Mouse (Mus musculus): ENCODE measurements around the gene Atp1b3. TPM values are rescaled to one million over a fixed set of nuclear protein-coding genes. Genes with fewer than 3 reads are reported as not detected.
"Not testable (repeated sequence)": the region's sequence is repeated elsewhere in the genome, so short reads cannot be mapped to it uniquely, and the experiment has no call there.

Gene Atp1b3
- polyA plus RNA-seq, 2 experiments: 81.2 to 138 TPM

DNA sequence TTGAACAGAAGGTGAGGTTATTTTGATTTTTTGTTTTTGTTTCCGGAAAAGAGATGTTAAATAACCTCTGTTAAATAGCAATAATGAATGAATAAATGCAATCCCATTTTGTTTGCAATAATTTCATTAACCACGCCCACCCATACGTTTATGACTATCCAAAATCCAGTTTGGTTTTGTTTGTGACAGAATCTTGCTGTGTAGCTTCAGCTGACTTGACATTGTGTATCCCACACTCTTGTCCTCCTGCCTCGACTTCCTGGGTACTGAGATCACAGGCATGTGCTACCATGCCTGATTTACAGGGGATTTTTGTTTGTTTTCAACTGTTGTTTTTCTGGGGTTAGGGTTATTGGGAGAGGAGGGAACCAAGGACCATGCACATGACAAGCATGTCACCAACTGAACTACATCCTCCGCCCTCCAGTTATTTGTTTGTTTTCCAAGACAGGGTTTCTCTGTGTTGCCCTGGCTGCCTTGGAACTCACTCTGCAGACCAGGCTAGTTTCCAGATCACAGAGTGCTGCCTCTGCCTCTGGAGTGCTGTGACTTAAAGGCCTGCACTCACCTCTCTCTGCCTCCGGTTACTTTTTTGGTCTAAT, 1.1 kb upstream of the Atp1b3 start:
- WGBS: 66% methylated on average over 6 of the region's 6 CpGs
- Histone ChIP-seq H3K27me3 (ENCODE audit: control insufficient read depth, insufficient read depth, low read length) (no peaks in the 10 kb centered on the region), H3K9me3 (ENCODE audit: control insufficient read depth, low read length) (no peaks in the 10 kb centered on the region), H3K4me1 (ENCODE audit: control insufficient read depth, insufficient read depth, low read length) (peaks cover 20% of the 10 kb centered on the region), H3K36me3 (ENCODE audit: control insufficient read depth, insufficient read depth, low read length) (no peaks in the 10 kb centered on the region), H3K27ac (replicated peaks; ENCODE audit: low read depth, low read length) (no peak overlapping the region), H3K9ac (ENCODE audit: low read depth, low read length, severe bottlenecking) (no peak overlapping the region), H3K4me3 (replicated peaks; ENCODE audit: low read length) (no peak overlapping the region), H3K4me2 (replicated peaks; ENCODE audit: low read depth, low read length, severe bottlenecking) (no peak overlapping the region)
- TF ChIP-seq POLR2A (IDR thresholded peaks at IDR 0.05; ENCODE audit: borderline replicate concordance, extremely low read depth, insufficient read depth, insufficient read length): no peak
- DNase-seq (ENCODE audit: low spot score): no peak
- no peak for ATAC-seq (ENCODE audit: low FRiP score, low read depth)

DNA sequence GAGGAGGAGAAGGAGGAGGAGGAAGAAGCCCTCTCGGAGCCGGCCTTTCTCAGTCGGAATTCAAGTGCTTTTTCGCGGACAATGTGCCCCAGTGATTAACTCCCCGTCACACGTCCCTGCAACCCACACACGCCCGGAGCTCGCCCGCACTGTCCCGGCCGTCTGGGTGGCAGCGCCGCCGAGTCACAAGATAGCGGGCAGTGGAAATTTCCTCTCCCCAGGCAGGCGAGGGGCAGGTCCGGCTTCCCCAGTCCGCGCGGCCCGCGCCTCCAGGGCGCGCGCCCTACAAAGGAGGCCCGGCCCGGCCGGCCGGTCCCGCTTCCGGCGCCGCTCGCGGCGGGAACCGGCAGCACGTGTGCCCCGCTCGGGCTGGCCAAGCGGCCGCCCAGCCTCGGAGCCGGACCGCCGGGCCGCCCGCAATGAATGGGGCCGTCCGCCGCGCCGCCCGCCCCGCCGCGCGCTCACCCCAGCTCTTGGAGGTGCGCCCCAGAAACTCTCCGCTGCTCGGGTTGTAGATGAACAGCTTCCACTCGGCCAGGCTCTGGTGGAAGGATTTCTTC, 581 bp downstream of the Atp1b3 start:
- Histone ChIP-seq H3K27me3 (ENCODE audit: control insufficient read depth, insufficient read depth, low read length) (no peaks in the 10 kb centered on the region), H3K4me2 (replicated peaks; ENCODE audit: low read depth, low read length, severe bottlenecking) (peak overlapping the region; percentile 50), H3K4me3 (replicated peaks; ENCODE audit: low read length) (peak overlapping the region; percentile 74), H3K27ac (replicated peaks; ENCODE audit: low read depth, low read length) (peak overlapping the region; percentile 92), H3K4me1 (ENCODE audit: control insufficient read depth, insufficient read depth, low read length) (peaks cover 20% of the 10 kb centered on the region), H3K9me3 (ENCODE audit: control insufficient read depth, low read length) (no peaks in the 10 kb centered on the region), H3K9ac (ENCODE audit: low read depth, low read length, severe bottlenecking) (peak overlapping the region; percentile 84), H3K36me3 (ENCODE audit: control insufficient read depth, insufficient read depth, low read length) (no peaks in the 10 kb centered on the region; the same call in 1 of the 2 replicates)
- no peak for TF ChIP-seq POLR2A (IDR thresholded peaks at IDR 0.05; ENCODE audit: borderline replicate concordance, extremely low read depth, insufficient read depth, insufficient read length)
- ATAC-seq (ENCODE audit: low FRiP score, low read depth) (peak; percentile 60), DNase-seq (ENCODE audit: low spot score) (peak; percentile 57)
- WGBS: 0% methylated on average over 40 of the region's 64 CpGs

DNA sequence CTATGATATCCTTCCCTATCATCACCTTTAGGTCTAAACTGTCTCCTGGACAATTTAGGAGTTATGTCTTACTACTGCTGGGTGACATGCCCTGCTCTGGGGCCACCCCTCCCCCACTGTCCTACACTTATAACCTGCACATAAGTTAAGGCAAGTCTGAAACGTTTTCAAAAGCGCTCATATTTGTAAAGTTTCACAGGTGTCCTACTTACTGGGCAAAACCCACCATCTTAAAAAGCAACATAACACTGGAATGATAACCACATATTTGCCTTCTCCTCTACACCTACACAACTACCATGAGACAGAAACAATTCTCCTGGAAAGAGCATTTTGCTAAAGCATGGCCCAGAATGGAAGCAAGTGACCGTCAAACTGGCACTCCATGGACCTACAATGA, 4.2 kb downstream of the Atp1b3 start:
- DNase-seq (ENCODE audit: low spot score) (no peak), ATAC-seq (ENCODE audit: low FRiP score, low read depth) (no peak)
- Histone ChIP-seq H3K9ac (ENCODE audit: low read depth, low read length, severe bottlenecking) (no peak overlapping the region), H3K36me3 (ENCODE audit: control insufficient read depth, insufficient read depth, low read length) (no peaks in the 10 kb centered on the region; the same call in 1 of the 2 replicates), H3K4me2 (replicated peaks; ENCODE audit: low read depth, low read length, severe bottlenecking) (no peak overlapping the region), H3K4me3 (replicated peaks; ENCODE audit: low read length) (no peak overlapping the region), H3K27ac (replicated peaks; ENCODE audit: low read depth, low read length) (no peak overlapping the region), H3K4me1 (ENCODE audit: control insufficient read depth, insufficient read depth, low read length) (peaks cover 20% of the 10 kb centered on the region), H3K27me3 (ENCODE audit: control insufficient read depth, insufficient read depth, low read length) (no peaks in the 10 kb centered on the region), H3K9me3 (ENCODE audit: control insufficient read depth, low read length) (no peaks in the 10 kb centered on the region)
- WGBS: 77% methylated on average over 3 of the region's 3 CpGs
- TF ChIP-seq POLR2A (IDR thresholded peaks at IDR 0.05; ENCODE audit: borderline replicate concordance, extremely low read depth, insufficient read depth, insufficient read length): no peak

DNA sequence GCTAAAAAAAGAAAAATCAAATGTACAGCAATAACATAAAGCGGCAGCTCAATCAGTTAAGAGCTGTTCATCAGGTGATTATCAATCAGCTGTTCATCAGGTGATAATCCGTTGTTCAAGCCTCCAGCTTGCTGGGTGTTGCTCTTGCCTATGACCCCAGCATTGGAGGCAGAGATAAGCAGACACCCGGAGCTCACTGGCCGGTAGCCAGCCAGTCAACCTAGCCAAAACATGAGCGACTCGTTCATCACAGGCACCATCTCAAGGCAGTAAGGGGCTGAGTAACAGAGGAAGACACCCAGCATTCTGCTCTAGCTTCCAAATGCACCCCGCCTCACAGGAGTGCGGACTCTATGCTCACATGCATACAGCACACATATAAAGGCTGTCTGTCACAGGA, 10.4 kb downstream of the Atp1b3 start:
- H3K36me3 ChIP-seq (ENCODE audit: control insufficient read depth, insufficient read depth, low read length): 0 out of 2 replicates have a peak, but pooled peaks cover 3% of the 10 kb centered on the region
- H3K9me3 ChIP-seq (ENCODE audit: control insufficient read depth, low read length): no peaks in the 10 kb centered on the region
- no peak overlapping the region for H3K27ac ChIP-seq (replicated peaks; ENCODE audit: low read depth, low read length)
- no peak overlapping the region for H3K9ac ChIP-seq (ENCODE audit: low read depth, low read length, severe bottlenecking)
- DNase-seq (ENCODE audit: low spot score) (no peak), ATAC-seq (ENCODE audit: low FRiP score, low read depth) (no peak)
- no peaks in the 10 kb centered on the region for H3K4me1 ChIP-seq (ENCODE audit: control insufficient read depth, insufficient read depth, low read length)
- H3K4me3 ChIP-seq (replicated peaks; ENCODE audit: low read length): no peak overlapping the region
- H3K27me3 ChIP-seq (ENCODE audit: control insufficient read depth, insufficient read depth, low read length): no peaks in the 10 kb centered on the region
- TF ChIP-seq POLR2A (IDR thresholded peaks at IDR 0.05; ENCODE audit: borderline replicate concordance, extremely low read depth, insufficient read depth, insufficient read length): no peak
- H3K4me2 ChIP-seq (replicated peaks; ENCODE audit: low read depth, low read length, severe bottlenecking): no peak overlapping the region
- WGBS: 75% methylated on average over 8 of the region's 8 CpGs

DNA sequence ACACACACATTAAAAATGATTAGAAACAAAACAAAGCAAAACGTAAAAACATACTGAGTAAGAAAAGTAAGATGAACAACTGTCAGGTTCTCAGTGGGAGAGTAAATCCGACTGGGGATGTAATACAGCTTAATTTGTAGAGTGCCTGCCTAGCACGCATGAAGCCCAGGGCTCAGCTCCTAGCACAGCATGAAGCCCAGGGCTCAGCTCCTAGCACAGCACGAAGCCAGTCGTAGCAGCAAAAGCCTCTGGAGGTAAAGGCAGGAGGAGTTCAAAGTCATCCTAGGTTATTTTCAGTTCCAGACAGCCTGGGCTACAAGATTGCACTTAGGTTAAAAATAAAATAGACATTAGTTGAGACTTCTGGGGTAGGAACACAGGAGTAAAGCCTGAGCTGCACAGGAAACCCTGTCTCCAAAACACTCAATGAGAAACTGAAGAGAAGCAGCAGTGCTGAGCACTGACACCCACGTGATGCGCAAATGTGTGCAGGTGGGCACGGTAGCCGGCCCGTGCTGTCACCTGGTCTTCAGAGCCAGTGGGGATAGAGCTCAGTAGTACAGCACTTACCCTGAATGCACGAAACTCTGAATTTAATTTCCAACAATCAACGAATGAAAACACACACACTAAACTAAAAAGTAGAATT, 11.0 kb downstream of the Atp1b3 start:
- H3K4me3 ChIP-seq (replicated peaks; ENCODE audit: low read length): no peak overlapping the region
- 82% methylated on average over 12 of the region's 12 CpGs for WGBS
- H3K4me2 ChIP-seq (replicated peaks; ENCODE audit: low read depth, low read length, severe bottlenecking): no peak overlapping the region
- H3K27ac ChIP-seq (replicated peaks; ENCODE audit: low read depth, low read length): no peak overlapping the region
- no peaks in the 10 kb centered on the region for H3K4me1 ChIP-seq (ENCODE audit: control insufficient read depth, insufficient read depth, low read length)
- no peaks in the 10 kb centered on the region for H3K27me3 ChIP-seq (ENCODE audit: control insufficient read depth, insufficient read depth, low read length)
- DNase-seq (ENCODE audit: low spot score) (no peak), ATAC-seq (ENCODE audit: low FRiP score, low read depth) (no peak)
- TF ChIP-seq POLR2A (IDR thresholded peaks at IDR 0.05; ENCODE audit: borderline replicate concordance, extremely low read depth, insufficient read depth, insufficient read length): no peak
- H3K9me3 ChIP-seq (ENCODE audit: control insufficient read depth, low read length): no peaks in the 10 kb centered on the region
- no peak overlapping the region for H3K9ac ChIP-seq (ENCODE audit: low read depth, low read length, severe bottlenecking)
- H3K36me3 ChIP-seq (ENCODE audit: control insufficient read depth, insufficient read depth, low read length): 0 out of 2 replicates have a peak, but pooled peaks cover 3% of the 10 kb centered on the region

DNA sequence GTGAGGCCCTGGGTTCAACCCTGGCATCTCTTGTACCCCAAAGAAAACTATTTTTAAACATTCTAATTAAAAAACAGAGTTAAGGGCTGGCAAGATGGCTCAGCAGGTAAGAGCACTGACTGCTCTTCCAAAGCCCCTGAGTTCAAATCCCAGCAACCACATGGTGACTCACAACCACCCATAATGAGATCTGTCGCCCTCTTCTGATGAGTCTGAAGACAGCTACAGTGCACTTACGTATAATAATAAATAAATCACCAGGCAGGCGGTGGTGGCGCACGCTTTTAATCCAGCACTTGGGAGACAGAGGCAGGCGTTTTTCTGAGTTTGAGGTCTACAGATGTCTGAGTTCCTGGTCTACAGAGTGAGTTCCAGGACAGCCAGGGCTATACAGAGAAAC, 12.5 kb downstream of the Atp1b3 start:
- not testable (repeated sequence) for ATAC-seq (ENCODE audit: low FRiP score, low read depth); H3K4me2 ChIP-seq (replicated peaks; ENCODE audit: low read depth, low read length, severe bottlenecking); H3K9ac ChIP-seq (ENCODE audit: low read depth, low read length, severe bottlenecking); H3K4me1 ChIP-seq (ENCODE audit: control insufficient read depth, insufficient read depth, low read length); H3K27ac ChIP-seq (replicated peaks; ENCODE audit: low read depth, low read length); H3K4me3 ChIP-seq (replicated peaks; ENCODE audit: low read length); H3K27me3 ChIP-seq (ENCODE audit: control insufficient read depth, insufficient read depth, low read length); DNase-seq (ENCODE audit: low spot score); H3K9me3 ChIP-seq (ENCODE audit: control insufficient read depth, low read length); H3K36me3 ChIP-seq (ENCODE audit: control insufficient read depth, insufficient read depth, low read length)
- 90% methylated on average over 6 of the region's 6 CpGs for WGBS

Measured in limb, embryonic 14.5 days (tissue).